Comparison of ENCODE assay signal across 9 mouse cellular contexts in the genomic region with DNA sequence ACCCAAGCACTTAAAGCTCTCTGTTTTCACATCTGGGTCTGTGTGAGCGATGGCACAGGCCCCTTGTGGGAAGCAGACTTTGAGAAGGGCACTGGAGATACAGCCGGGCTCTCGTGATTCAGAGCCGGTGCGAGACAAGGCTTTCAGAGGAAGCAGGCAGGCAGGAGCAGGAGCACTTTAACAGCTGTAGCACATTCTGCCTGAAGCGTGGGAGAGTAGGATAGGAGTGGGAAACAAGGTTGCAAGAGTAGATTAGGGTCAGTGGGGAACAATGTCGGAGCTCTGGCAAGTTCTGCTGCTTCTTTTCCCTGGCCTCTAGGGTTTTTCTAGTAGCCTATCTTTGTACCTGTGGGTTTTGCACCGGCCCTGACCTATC. TPM values are rescaled to one million over a fixed set of nuclear protein-coding genes. Genes with fewer than 3 reads are reported as not detected.
DNase-seq lines count a peak whose midpoint lies in the region; ATAC-seq and TF ChIP-seq lines count a peak whose summit lies in the region.
"Had no signal": no experiment of that assay in that cellular context is flagged by ENCODE, and none has a peak within 500 bp of the region (broad histone marks: within the 10 kb centered on the region; RNA-seq: fewer than 3 reads in every experiment).

No protein-coding gene starts in this region.

- no peak for ATAC-seq in forebrain, postnatal 0 days
- ATAC-seq in liver, embryonic 12.5 days = peak; percentile 34

- H3K4me2 ChIP-seq in forebrain, postnatal 0 days (ENCODE audit: low read depth) = peak overlapping the region; percentile 51; the same call in 1 of the 2 replicates
- peak overlapping the region; percentile 93 for H3K4me2 ChIP-seq in liver, embryonic 12.5 days

- DNase-seq in heart, adult 11 months = peak; percentile 93
- no peak for DNase-seq in heart, postnatal 25 days (ENCODE audit: low spot score)
- no peak for DNase-seq in forebrain, postnatal 0 days
- DNase-seq in right cerebral cortex, postnatal 14 days = no peak
- DNase-seq in ovary, postnatal 14 days (ENCODE audit: low spot score) = no peak
- DNase-seq in right cerebral cortex, postnatal 4 days = no peak

- H3K27me3 ChIP-seq in forebrain, postnatal 0 days (ENCODE audit: insufficient read depth, low read length) = no peaks in the 10 kb centered on the region
- H3K27me3 ChIP-seq in liver, embryonic 12.5 days (replicated peaks) = no peaks in the 10 kb centered on the region
- H3K27me3 ChIP-seq: CH12.LX had no signal

- no peaks in the 10 kb centered on the region for H3K36me3 ChIP-seq in forebrain, postnatal 0 days (ENCODE audit: insufficient read depth)
- peaks cover 9% of the 10 kb centered on the region for H3K36me3 ChIP-seq in liver, embryonic 12.5 days

- H3K27ac ChIP-seq in bone marrow, adult 2 months (ENCODE audit: control insufficient read depth, insufficient read depth, low read depth, low read length, poor library complexity) = peak overlapping the region; percentile 32; the same call in 1 of the 2 replicates
- H3K27ac ChIP-seq in forebrain, postnatal 0 days (ENCODE audit: low read depth, low read length) = no peak overlapping the region
- H3K27ac ChIP-seq in liver, embryonic 12.5 days = peak overlapping the region; percentile 87

- 39% methylated on average over 8 of the region's 8 CpGs for WGBS in bone marrow, adult 2 months
- WGBS in forebrain, postnatal 0 days = 28% methylated on average over 8 of the region's 8 CpGs
- WGBS in liver, embryonic 12.5 days (ENCODE audit: insufficient replicate concordance) = 8% methylated on average over 8 of the region's 8 CpGs

- H3K4me3 ChIP-seq in bone marrow, adult 2 months (replicated peaks; ENCODE audit: control insufficient read depth, low read depth, low read length) = no peak overlapping the region
- no peak overlapping the region for H3K4me3 ChIP-seq in forebrain, postnatal 0 days (ENCODE audit: low read depth, low read length)
- H3K4me3 ChIP-seq in liver, embryonic 12.5 days = peak overlapping the region; percentile 64

- no peak overlapping the region for H3K9ac ChIP-seq in forebrain, postnatal 0 days
- H3K9ac ChIP-seq in liver, embryonic 12.5 days = peak overlapping the region; percentile 78

- H3K9me3 ChIP-seq in forebrain, postnatal 0 days (ENCODE audit: low read length) = no peaks in the 10 kb centered on the region
- H3K9me3 ChIP-seq in liver, embryonic 12.5 days (replicated peaks) = no peaks in the 10 kb centered on the region

- peaks cover 1% of the 10 kb centered on the region for H3K4me1 ChIP-seq in bone marrow, adult 2 months (ENCODE audit: control insufficient read depth, insufficient read depth, low read length)
- H3K4me1 ChIP-seq in forebrain, postnatal 0 days (ENCODE audit: insufficient read depth) = peaks cover 9% of the 10 kb centered on the region
- peaks cover 69% of the 10 kb centered on the region for H3K4me1 ChIP-seq in liver, embryonic 12.5 days

- no peak for TF ChIP-seq CTCF in bone marrow, adult 2 months (IDR thresholded peaks at IDR 0.05; ENCODE audit: control insufficient read depth, insufficient read depth, low read length)
- no peak for TF ChIP-seq CTCF in forebrain, postnatal 0 days (IDR thresholded peaks at IDR 0.05; ENCODE audit: low read depth)

- intact Hi-C loops in heart, postnatal 25 days (cut with DNase I) = loop anchor here (2.0 to 5.0 kb wide), 2 partner anchors 22 to 36 kb away; no protein-coding TSS in a partner anchor

- TF ChIP-seq POLR2A in bone marrow, adult 2 months (IDR thresholded peaks at IDR 0.05; ENCODE audit: borderline replicate concordance, control insufficient read depth, low read depth, low read length) = no peak

RNA-seq across cellular contexts. Expression of gene Wbp4, which starts 5.3 kb away (rescaled TPM):
- 10 to 100 TPM; 18.8 to 21.6 TPM for total RNA-seq in heart, postnatal 25 days (2021)
- polyA plus RNA-seq in bone marrow, adult 2 months (2011; ENCODE audit: insufficient read depth, insufficient read length, low replicate concordance, missing spikeins) = 22.6 and 24.5 TPM in 2 replicates
- total RNA-seq in forebrain, postnatal 0 days (2014; rRNA removed) = 43.1 and 44.8 TPM in 2 replicates
- 46.3 and 50.6 TPM in 2 replicates for polyA plus RNA-seq in forebrain, postnatal 0 days (2015; fragmentation: Nextera tagmentation; extraction: Ambion mirVana)
- 22.4 and 23.5 TPM in 2 replicates for polyA plus RNA-seq in liver, embryonic 12.5 days (2016; fragmentation: Nextera tagmentation; extraction: Ambion mirVana)

RNA-seq across cellular contexts. Expression of gene Elf1, which starts 5.6 kb away (rescaled TPM):
- total RNA-seq in heart, postnatal 25 days (2021) = 10 to 100 TPM; 15.2 to 17.0 TPM
- 20.1 and 22.6 TPM in 2 replicates for polyA plus RNA-seq in bone marrow, adult 2 months (2011; ENCODE audit: insufficient read depth, insufficient read length, low replicate concordance, missing spikeins)
- total RNA-seq in forebrain, postnatal 0 days (2014; rRNA removed) = 5.1 and 8.9 TPM in 2 replicates
- 1.6 and 2.3 TPM in 2 replicates for polyA plus RNA-seq in forebrain, postnatal 0 days (2015; fragmentation: Nextera tagmentation; extraction: Ambion mirVana)
- polyA plus RNA-seq in liver, embryonic 12.5 days (2016; fragmentation: Nextera tagmentation; extraction: Ambion mirVana) = 18.9 and 21.2 TPM in 2 replicates

RNA-seq across cellular contexts. Expression of gene Kbtbd6, which starts 35.0 kb away (rescaled TPM):
- total RNA-seq in heart, postnatal 25 days (2021) = under 1 TPM; 0.17 to 0.29 TPM
- polyA plus RNA-seq in bone marrow, adult 2 months (2011; ENCODE audit: insufficient read depth, insufficient read length, low replicate concordance, missing spikeins) = 3.2 and 5.3 TPM in 2 replicates
- 1.5 and 3.7 TPM in 2 replicates for total RNA-seq in forebrain, postnatal 0 days (2014; rRNA removed)
- 1.0 and 1.2 TPM in 2 replicates for polyA plus RNA-seq in forebrain, postnatal 0 days (2015; fragmentation: Nextera tagmentation; extraction: Ambion mirVana)
- 3.9 TPM in 2 replicates for polyA plus RNA-seq in liver, embryonic 12.5 days (2016; fragmentation: Nextera tagmentation; extraction: Ambion mirVana)
